Mouse (Mus musculus) thymus, adult 2 months (tissue): ENCODE measurements around the gene Btbd9.

Experiments used
- CTCF ChIP-seq: fragments of 200-500 bp; IDR thresholded peaks from 2 replicates; pipeline ENCODE4 v1.5.1; 2012; ENCODE audit warnings: mild to moderate bottlenecking, control low read depth, low read length, moderate library complexity, borderline replicate concordance; ENCODE audit not compliant: control insufficient read depth, poor library complexity, insufficient read depth; ENCODE audit errors: extremely low read depth
- POLR2A ChIP-seq: fragments of 200-500 bp; IDR thresholded peaks from 2 replicates; pipeline ENCODE4 v1.6.1; 2012; ENCODE audit warnings: mild to moderate bottlenecking, low read length, control low read depth, moderate library complexity; ENCODE audit not compliant: control insufficient read depth, poor library complexity, insufficient read depth; ENCODE audit errors: extremely low read depth

GRCm38 (mm10) chr17:30574783-30575075 lies 1.6 kb downstream of the Btbd9 start:
- no peak for TF ChIP-seq POLR2A
- TF ChIP-seq CTCF: no peak
